Mouse (Mus musculus) embryo, embryonic 11 days (tissue): ENCODE data around the gene Ppil3.

Source experiments
- DNase-seq: peaks from one replicate; pipeline ENCODE4 v3.0.0-alpha.2; 2015

The Ppil3 gene

GRCm38 (mm10) chr1:58408141-58408540 is 37.1 kb downstream of the Ppil3 start:
- DNase-seq: no peak

DNA sequence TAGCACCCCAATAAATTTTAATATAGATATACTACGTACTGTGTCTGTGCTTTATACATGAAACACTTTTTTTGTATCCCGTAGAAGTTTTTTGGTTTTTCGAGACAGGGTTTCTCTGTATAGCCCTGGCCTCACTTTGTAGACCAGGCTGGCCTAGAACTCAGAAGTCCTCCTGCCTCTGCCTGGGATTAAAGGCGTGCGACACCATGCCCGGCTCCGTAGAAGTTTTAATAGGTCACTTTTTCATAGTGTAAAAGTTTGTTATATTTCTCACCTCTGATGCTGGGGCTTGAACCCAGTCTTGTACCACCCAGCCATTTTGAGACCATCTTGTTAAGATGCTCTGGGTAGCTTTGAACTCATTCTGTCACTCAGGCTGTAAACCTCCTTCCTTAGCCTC is 38.0 kb downstream of the Ppil3 start:
- no peak for DNase-seq

GRCm38 (mm10) chr1:58403745-58404144 is 41.5 kb downstream of the Ppil3 start:
- DNase-seq: no peak

DNA sequence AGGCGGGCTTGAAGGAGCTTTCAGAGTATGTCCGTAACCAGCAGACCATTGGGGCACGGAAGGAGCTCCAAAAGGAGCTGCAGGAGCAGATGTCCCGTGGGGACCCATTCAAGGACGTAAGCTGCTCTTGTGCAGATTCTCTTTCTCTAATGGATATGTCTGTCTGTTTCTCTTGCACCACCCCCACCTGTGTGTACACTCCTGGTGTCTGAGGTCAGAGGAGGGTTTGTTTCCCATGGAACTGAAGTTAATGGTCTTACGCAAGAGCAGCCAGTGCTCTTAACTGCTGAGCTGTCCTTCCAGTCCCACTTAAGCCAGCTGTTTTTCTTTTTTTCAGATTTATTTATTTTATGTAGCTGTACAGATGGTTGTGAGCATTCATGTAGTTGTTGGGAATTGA is 43.9 kb downstream of the Ppil3 start:
- DNase-seq: no peak

DNA sequence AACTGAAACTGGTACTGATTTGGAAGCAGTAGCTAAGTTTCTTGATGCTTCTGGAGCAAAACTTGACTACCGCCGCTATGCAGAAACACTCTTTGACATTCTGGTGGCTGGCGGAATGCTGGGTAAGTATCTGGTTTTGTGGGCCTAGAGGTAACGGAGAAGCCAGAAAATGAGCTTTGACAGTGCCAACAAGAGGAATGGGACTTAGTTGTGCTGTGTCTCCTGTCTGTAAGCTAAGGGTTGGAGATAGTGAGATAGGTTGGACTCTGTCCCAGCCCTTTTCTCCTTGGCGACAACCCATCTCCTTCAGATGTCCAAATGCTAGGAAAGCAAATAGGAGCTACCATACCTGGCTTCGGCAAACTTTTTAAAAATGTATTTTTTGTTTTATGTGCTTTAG is 47.6 kb downstream of the Ppil3 start:
- no peak for DNase-seq

DNA sequence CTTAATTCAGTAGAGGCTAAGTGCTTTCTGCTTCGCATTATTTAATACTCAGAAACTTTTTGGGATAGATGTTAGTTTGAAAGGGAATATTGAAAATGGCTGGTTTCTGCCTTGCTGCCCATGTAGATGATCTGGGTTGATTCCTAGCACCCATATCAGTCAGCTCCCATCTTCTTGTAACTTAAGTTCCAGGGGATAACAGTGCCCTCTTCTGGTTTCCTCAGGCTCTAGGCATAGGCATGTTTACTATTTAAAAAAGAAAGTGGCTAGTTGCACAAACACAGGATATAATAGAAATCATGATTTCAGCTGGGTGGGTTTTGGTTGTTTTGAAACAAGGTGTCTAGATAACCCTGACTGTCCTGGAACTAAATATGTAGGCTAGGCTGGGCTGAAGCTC is 49.1 kb downstream of the Ppil3 start:
- peak; percentile 14 for DNase-seq

DNA sequence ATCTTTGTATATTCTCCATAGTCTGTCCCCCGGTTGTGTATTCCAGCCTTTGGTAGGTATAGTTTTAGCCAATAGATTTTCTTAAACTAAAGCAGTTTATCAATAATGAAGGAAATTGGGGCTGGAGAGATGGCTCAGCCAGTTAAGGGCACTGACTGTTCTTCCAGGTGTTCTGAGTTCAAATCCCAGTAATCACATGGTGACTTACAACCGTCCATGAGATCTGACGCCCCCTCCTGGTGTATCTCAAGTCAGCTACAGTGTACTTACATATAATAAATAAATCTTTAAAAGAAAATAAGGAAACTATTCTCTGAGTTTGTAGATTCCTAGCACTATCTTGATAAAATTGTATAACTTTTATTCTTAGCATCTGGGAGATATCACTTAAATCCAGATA is 49.9 kb downstream of the Ppil3 start:
- no peak for DNase-seq

- DNase-seq: peak; percentile 63
Measured at GRCm38 (mm10) chr1:58393284-58394195, 51.7 kb downstream of the Ppil3 start.

- peak; percentile 95 for DNase-seq
Measured at GRCm38 (mm10) chr1:58392652-58393283, 52.5 kb downstream of the Ppil3 start, which contains the start of gene Bzw1. Gene Bzw1 (plus strand): TSS chr1:58392898.

DNA sequence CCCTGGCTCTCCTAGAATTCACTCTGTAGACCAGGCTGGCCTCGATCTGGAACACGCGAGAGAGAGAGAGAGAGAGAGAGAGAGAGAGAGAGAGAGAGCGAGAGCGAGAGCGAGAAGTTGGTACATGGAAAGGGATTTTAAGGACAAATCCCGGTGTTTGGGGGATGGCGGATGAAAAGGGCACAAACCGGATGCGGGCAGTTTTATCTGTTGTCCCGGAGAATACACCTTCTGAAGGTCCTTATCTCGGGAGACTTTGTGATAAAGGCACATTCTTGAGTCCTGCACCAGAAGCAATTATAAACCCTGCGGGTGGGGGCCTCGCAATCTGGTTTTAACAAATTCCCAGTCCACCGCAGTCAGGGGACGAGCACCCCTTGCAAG is 53.0 kb downstream of the Ppil3 start:
- DNase-seq: peak; percentile 65

GRCm38 (mm10) chr1:58391421-58392267 is 53.6 kb downstream of the Ppil3 start:
- peak; percentile 13 for DNase-seq

GRCm38 (mm10) chr1:58382586-58383281 is 62.6 kb downstream of the Ppil3 start:
- DNase-seq: no peak
